Mouse (Mus musculus) monocyte, adult 5-6 weeks (primary cell): ENCODE data around the gene Brd7. TPM values are rescaled to one million over a fixed set of nuclear protein-coding genes. Genes with fewer than 3 reads are reported as not detected.

Experiments used
- ATAC-seq: fragments of 153-309, 156-312 bp; replicated peaks from 2 replicates; pipeline ENCODE4 v1.8.0; 2017; ENCODE audit warnings: mild to moderate bottlenecking; ENCODE audit not compliant: low TSS enrichment, insufficient number of reproducible peaks, severe bottlenecking, poor library complexity, low FRiP score
- total RNA-seq: library from RNA; stranded (forward); fragments of 200-1000, 200-491, 200-594 nt; gene quantifications from 3 replicates; pipeline ENCODE4 v1.2.3, GENCODE M21; 2017

The Brd7 gene
- total RNA-seq, 1 experiment from 2014 or later, result 64.0 TPM

DNA sequence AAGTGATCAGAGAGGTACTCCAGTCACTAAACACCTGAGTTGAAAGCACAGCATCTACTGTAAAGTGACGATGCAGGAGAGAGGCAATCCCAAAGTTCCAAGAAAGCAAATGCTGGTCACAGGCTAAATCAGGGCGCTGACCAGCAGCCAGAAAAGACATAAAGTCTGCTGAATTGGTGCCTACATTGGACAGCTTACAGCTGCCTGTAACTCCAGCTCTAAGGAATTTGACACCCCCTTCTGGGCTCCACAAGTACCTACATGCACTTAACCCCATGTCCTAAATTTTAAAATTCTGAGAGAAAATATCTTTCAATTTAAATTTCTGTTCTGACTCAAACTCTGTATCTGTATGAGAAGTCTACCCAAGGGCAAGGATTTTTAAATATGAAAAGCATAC lies 2.0 kb downstream of the Brd7 start:
- no peak for ATAC-seq

DNA sequence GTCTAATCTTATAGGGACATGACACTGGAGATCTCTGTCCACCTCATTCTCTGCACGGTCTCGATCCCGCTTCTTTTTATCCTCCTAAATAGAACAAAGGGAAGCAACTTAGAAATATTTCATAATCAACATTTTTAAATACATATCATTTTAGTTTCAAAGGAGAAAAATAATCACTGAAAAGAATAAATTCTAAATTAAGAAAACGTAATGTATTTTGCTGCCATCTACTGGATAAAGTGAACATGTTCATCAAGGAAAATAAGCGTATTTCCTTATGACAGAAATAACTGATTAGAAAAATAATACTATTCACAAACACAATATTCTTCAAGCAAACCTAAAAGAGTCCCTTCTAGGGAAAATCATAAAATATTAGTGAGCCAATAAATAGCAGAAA lies 4.0 kb downstream of the Brd7 start:
- no peak for ATAC-seq

DNA sequence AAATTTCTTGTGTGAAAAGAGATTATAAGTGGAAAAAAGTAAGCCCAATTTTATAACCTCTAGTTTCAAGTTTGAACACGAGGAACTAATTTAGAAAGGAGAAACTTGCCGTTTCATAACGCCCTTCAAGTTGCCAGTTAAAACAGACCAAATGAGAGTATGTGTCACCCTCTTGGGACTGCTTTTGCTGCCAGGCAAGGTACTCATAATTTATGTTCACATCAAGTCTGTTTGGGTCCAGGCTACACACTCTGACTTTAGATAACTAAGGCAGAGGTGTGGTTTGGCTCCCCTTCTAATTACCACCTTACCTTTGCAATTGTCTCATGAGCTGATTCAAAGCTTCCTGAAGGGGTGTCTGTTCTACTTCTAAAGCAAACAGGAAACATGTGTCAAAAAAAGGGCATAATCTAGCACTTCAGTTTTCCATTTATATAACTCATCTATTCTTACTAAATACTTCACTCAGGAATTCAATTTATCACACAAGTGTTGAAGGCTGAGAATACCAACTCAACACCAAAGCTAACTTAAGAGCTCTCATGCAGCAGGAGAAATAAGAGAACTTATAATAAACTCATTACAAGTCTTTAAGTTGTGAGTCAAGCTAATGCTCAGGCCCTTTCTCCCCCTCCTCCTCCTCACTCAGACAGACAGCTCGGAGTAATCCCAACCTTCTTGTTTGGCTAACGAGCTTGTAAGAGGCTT lies 4.6 kb downstream of the Brd7 start:
- no peak for ATAC-seq

DNA sequence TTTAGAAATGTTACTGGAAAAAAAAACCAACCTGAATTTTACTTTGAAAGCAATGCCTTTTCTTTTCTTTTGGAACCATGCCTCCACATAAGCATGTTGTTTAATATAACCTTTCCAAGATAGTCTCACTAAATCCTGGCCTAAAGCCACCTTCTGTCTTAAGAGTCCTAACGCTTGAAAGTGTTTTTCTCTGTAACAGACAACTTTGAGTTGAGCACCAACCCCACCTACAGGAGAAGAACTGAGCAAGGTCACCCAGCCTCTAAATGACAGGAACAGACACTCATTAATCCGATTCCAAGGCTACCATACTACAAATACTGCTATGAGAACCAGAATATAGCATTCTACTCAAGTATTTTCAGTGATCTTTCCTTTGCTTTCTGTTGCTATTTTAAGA lies 12.9 kb downstream of the Brd7 start:
- ATAC-seq, result no peak

DNA sequence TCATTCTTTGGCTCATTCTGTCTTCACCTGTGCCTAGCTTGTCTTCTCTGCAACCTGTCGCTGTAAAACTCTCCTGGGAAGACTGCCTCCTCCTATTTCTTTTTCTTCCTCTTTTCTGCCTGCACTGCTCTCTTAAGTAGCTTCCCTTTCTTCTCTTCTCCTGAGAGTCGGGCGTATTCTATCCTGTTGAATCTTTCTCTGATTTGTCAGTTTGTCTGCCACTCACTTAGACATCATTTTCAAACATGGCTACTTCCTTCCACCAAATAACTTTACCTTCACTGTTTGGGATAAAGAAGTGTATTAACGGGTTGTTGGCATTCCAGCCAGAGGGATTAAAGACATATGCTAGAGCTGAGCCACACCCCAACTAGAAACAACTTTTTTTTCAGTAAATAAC lies 20.0 kb downstream of the Brd7 start:
- ATAC-seq, result no peak

DNA sequence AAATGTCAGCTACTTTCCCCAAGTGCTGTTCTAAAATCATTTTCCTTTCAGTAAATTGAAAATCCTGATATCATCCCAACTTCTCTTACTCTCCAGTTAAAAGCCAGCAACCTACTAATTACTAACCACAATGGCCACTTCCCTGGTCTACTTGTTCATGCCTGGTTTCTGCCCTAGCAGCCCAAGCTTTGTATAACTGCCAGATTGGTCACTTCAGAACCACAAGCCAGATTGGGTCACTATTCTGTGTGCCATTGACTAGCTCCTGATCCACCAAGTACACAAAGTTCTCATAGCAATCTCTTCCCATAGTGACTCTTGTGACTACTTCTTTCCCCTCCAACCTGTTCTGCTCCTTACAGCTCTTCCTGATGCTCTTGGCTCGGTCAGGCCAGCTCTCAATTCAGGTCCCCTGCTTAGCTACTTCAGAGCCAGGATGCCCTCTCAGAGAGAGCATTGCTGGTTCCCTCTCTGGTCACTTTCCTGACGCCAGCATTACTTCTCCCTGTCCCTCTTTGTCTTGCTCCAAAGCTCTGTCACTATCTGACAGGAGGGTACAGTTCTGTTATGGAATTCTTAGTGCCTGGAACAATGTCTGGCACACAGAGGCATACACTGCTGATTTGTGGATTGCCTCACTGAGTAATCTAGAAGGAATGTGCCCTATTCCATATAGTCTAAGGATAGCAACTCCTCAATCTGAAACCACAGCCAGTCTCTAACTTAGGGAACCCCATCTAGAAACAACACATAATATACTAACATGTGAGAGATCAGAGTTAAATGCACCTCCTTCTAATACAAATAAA lies 21.9 kb downstream of the Brd7 start:
- ATAC-seq, result no peak

DNA sequence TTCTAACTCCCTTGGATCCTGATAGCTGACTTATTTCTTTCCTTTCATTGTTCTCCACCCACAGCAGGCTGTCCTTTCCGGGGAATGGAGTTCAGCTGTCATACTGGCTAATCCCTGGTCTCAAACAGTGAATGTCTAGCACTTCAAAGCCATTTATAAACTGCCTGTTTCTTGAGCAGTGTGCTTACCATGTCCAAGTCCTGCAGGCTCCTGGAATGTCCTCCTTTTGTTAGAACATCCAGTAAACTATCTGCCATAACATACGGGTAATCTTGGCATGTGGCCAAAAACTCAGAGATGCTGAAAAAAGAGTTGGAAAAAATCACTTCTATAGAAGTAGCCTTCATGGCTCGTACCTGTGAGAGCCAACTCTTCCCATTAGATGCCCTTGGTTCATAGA lies 22.8 kb downstream of the Brd7 start:
- ATAC-seq, result no peak

DNA sequence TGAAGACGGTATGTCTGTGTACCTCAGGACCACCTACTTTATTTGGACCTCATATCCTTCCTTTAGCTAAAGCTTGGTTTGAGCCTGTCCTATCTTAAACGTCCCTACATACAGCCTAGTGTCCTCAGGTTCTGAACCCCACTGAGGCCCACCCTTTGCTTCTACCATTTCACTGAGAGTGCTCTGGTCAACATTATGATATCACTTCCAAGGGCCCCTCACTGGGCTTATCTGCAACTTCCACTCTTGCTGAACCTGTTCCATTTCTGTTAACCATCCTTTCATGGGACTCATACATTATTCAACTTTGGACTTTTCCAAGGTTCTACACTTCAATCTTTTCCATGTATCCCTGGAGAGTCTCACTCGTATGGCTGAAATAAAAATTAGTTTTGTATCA lies 27.0 kb downstream of the Brd7 start:
- no peak for ATAC-seq

DNA sequence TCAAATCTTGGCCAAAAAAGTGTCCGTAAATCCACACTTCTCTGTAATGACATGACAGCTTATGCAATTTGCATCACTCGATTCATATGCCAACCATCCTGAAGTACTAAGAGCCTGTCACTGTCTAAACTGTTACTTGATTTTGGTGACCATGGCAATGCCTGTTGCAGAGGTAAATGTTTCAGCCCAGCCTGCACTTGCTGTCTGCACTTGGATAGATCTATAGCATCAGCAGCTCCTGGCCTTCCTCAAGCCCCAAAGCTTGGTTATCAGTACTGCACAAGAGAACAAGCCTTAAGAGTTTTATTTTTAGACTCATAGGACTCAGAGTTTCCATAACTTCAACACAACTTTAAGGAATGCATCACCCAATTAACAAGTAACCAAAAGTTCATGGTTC lies 27.6 kb downstream of the Brd7 start:
- ATAC-seq, result no peak

DNA sequence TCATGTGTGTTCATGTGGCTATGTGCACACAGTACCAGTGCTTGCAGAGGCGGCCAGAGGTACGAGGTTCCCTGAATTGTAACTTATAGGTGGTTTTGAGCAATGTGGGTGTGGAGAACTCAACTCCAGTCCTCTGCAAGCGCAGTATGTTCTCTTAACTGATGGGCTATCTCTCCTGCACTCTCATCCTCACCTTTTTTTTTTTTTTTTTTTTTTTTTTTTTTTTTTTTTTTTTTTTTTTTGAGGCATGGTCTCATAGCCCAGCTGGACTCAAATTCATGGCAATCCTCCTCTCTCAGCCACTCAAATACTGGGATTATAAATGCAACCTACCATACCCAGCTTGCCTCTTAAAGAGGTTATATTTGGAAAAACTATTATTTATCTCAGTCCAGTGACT lies 31.2 kb downstream of the Brd7 start:
- ATAC-seq, result no peak

DNA sequence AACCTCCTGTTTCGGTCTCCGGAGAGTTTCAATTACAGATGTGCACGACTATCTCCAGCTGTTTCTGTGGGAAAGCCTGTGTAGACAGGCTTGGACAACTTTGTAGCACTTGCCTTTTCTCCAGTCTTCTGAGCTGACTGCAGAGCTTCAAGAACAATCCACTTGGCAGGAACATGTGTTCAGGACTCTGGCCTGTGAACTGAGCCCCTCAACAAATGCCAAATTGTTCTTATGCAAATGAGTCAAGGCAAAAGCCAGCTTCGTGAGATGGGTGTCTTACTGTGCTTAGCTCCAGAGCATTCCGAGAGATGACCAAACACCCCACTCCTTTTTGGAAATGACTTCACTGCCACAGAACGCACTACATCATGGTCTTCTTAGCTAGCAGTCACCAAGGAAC lies 33.3 kb downstream of the Brd7 start:
- no peak for ATAC-seq

DNA sequence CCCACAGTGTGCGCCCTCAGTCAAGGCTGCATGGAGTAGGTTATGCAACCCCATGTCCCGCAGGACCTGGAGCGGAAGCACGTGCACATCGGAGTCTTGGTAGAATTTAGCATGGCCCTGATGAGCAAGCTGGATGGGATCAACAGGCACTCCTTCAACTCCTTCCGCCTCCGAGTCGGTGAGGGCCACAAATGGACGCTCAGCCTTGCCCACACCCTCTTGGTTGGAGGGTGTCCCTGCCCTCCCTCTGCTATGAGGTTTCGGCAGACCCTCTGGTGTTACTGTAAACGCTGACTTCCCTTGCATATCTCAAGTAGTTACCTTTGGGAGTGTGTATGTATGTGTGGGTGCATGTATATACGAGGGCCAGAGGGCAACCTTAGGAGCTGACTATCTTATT lies 35.7 kb downstream of the Brd7 start:
- no peak for ATAC-seq

DNA sequence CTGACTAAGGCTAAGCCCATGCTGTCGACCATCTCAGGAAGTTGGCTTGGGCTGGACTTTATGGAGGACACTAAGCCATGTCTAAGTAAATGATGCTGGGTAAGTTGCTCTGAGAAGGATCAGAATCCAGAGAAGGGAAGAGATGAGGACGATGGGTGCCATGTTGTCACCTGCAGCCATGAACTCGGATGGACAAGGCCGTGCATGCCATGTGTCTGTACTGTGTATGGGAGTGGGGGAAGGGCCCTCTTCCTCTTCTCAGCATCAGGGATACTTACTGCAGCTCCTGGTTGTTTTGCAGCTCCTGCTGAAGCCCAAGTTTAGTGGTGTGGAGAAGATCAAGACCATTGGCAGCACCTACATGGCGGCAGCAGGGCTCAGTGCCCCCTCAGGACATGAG lies 36.2 kb downstream of the Brd7 start:
- no peak for ATAC-seq

DNA sequence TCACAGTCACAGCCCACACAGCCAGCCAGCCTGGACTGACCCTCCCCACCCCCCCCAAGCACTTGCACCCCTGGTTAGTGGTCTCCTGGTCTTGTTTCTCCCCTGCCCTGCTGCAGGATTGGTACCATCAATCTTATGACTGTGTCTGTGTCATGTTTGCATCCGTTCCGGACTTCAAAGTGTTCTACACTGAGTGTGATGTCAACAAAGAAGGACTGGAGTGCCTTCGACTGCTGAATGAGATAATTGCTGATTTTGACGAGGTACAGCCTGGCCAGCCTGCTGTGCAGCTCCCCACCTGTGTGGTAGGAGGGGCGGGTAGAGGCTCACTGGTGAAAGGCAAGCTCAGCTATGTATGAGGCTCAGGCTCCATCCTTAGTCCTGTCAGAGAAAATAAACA lies 36.7 kb downstream of the Brd7 start:
- no peak for ATAC-seq

DNA sequence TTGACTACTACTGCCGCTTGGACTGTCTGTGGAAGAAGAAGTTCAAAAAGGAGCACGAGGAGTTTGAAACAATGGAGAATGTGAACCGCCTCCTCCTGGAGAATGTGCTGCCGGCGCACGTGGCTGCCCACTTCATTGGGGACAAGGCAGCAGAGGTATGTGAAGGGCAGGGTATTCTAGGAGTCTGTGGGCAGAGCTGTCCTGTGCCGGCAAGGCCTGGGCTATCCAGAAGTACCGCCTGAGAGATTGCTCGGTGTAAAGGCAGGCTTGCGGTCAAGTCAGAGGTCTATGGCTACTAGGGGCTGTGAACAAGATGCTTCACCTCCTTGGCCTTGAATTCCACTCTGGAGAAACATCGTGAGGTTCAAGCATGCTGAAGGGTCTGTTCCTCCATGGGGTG lies 37.2 kb downstream of the Brd7 start:
- no peak for ATAC-seq

DNA sequence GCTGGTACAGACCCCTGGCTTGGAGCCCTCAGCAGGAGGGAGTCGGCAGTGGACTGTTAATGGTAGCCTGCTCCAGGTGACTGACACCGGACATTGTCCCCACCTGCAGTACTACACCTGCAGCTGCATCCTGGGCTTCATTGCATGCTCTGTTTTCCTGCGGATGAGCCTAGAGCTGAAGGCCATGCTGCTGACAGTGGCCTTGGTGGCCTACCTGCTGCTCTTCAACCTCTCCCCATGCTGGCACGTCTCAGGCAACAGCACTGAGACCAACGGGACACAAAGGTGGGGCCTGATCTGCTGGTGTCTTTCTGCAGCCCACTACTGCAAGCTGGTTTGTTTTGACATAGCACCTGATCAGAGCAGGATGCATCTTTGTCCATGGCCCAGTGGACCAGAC lies 38.5 kb downstream of the Brd7 start:
- ATAC-seq, result no peak

DNA sequence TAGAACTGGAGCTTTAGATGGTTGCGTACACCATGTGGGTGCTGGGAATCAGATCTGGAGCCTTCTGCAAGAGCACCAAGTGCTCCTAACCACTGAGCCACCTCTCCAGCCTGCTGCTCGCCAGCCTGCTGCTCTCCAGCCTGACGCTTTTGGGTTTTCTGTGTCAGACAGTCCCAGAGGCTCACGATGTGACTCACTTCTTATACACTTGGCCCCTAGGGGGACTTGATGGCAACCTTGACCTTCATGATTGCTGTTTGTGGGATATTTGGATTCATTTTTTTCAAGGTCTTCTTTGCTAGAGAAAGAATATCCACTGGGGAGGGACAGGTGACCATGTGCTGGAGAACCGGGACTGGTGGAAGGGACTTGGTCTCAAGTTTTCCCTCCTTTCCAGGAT lies 40.6 kb downstream of the Brd7 start:
- ATAC-seq, result no peak

DNA sequence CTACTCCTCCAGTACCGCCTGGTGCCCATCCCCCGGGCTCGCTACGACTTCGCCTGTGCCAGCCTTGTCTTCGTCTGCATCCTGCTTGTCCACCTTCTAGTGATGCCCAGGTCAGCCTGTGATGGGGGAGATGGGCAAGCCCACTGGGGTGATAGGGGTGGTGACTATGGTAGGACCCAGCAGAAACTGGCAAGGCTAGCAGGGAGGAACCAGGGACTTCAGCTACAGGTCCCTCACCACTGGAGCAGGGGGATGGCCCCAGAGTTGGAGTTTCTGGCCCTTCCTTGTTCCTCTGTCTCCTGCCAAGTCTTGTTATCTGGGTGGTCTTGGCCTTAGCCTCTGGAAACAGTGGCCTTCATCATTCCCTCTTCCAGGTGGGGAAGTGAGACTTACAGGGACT lies 41.9 kb downstream of the Brd7 start:
- no peak for ATAC-seq

DNA sequence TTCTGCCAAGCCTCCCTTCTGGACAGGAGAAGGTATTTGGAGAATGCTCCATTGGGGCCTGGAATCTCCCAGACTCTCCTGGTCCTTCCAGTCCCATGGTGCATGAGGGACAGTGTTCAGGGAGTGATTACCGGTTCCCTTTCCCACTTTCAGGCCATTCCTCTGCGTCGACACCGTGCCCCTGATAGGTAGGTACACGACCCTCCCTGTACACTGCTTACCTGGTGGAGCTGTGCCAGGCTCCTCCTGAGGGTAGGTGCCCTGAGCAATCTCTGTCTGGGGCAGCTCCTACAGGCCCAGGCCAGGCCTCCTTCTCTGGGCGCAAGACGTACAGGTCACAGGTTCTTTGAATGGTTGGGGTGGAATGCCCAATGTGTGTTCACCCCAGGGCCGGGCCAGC lies 43.8 kb downstream of the Brd7 start:
- ATAC-seq, result no peak

DNA sequence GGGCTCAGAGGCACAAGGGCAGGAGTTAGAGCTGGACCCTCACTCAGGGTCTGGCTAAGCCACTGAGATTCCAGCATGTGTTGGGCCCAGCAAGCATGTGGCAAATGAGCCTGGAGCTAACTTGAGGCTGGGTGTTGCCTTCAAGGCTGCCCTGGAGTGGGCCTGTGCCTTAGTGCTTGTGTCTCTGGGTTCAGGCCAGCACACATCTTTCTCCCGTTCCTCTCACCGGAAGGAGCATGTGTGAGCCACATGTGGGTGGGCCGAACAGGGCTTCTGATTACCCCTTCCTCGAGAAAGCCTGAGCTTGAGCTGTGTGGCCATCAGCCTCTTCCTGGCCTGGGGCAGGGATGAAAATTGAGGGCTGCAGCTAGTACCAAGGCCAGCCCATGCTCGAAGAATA lies 44.7 kb downstream of the Brd7 start:
- no peak for ATAC-seq
